Mouse (Mus musculus): ENCODE data around the gene Fbrs.
"Not testable (repeated sequence)": the region's sequence is repeated elsewhere in the genome, so short reads cannot be mapped to it uniquely, and the experiment has no call there.

GRCm38 (mm10) chr7:127458371-127459122 is 20.5 kb upstream of the Fbrs start:
- not testable (repeated sequence) for TF ChIP-seq CHD2 (IDR thresholded peaks at IDR 0.05; ENCODE audit: low read depth, low read length); ZC3H11A (IDR thresholded peaks at IDR 0.05; ENCODE audit: borderline replicate concordance, low read depth, low read length)
